Mouse (Mus musculus) limb, embryonic 10.5 days (tissue): ENCODE results near the gene Angel2. TPM values are rescaled to one million over a fixed set of nuclear protein-coding genes. Genes with fewer than 3 reads are reported as not detected.
"Not testable (repeated sequence)": the region's sequence is repeated elsewhere in the genome, so short reads cannot be mapped to it uniquely, and the experiment has no call there.

ENCODE experiments used
- DNase-seq: peaks from one replicate; pipeline ENCODE4 v3.0.0-alpha.2; 2017; ENCODE audit warnings: low spot score
- H3K27ac ChIP-seq: fragments of 300-500 bp; sonication (generic); 2 replicates; pipeline ENCODE4 v1.5.1; 2016; ENCODE audit warnings: mild to moderate bottlenecking
- H3K27me3 ChIP-seq: fragments of 300-500 bp; sonication (generic); 2 replicates; pipeline ENCODE4 v1.6.1; 2016; ENCODE audit warnings: low read depth, mild to moderate bottlenecking; ENCODE audit not compliant: poor library complexity, severe bottlenecking
- H3K36me3 ChIP-seq: fragments of 300-500 bp; sonication (generic); 2 replicates; pipeline ENCODE4 v1.6.1; 2016; ENCODE audit warnings: mild to moderate bottlenecking, moderate library complexity
- H3K4me1 ChIP-seq: fragments of 300-500 bp; sonication (generic); 2 replicates; pipeline ENCODE4 v1.6.1; 2016
- H3K4me3 ChIP-seq: fragments of 300-500 bp; sonication (generic); 2 replicates; pipeline ENCODE4 v1.5.1; 2016; ENCODE audit warnings: mild to moderate bottlenecking, moderate library complexity
- H3K9me3 ChIP-seq: fragments of 300-500 bp; sonication (generic); replicated peaks from 2 replicates; pipeline ENCODE4 v1.6.1; 2016; ENCODE audit warnings: mild to moderate bottlenecking
- WGBS: fragments of 180-500 bp; shearing (Covaris S2); methylation state at CpG from one replicate; pipeline ENCODE4 v1.1.7; 2016; 5-methylcytosine and 5-hydroxymethylcytosine counted together
- polyA plus RNA-seq: library from polyadenylated mRNA; unstranded; fragments of >200 nt; fragmentation: Nextera tagmentation; extraction: Ambion mirVana; gene quantifications from 2 replicates; pipeline ENCODE4 v1.2.1, GENCODE M21; 2016

The Angel2 gene
- polyA plus RNA-seq: 51.3 and 55.0 TPM in 2 replicates

- H3K4me1 ChIP-seq: peaks cover 13% of the 10 kb centered on the region
- H3K27me3 ChIP-seq, H3K36me3 ChIP-seq, DNase-seq, H3K9me3 ChIP-seq, H3K4me3 ChIP-seq, H3K27ac ChIP-seq: not testable (repeated sequence)
- 70% methylated on average over 3 of the region's 3 CpGs for WGBS
Measured at GRCm38 (mm10) chr1:190924812-190925211, at the start of gene Angel2. TSS of gene Angel2 (plus strand) at chr1:190925112.

- no peaks in the 10 kb centered on the region for H3K27me3 ChIP-seq
- DNase-seq: no peak
- H3K4me3 ChIP-seq: no peak overlapping the region
- H3K36me3 ChIP-seq: peaks cover 30% of the 10 kb centered on the region
- no peaks in the 10 kb centered on the region for H3K9me3 ChIP-seq
- no peaks in the 10 kb centered on the region for H3K4me1 ChIP-seq
- 95% methylated on average over 6 of the region's 6 CpGs for WGBS
- no peak overlapping the region for H3K27ac ChIP-seq
Measured at GRCm38 (mm10) chr1:190875751-190876150, 49.2 kb upstream of the Angel2 start.

- Histone ChIP-seq H3K27me3 (no peaks in the 10 kb centered on the region), H3K4me1 (no peaks in the 10 kb centered on the region), H3K9me3 (no peaks in the 10 kb centered on the region), H3K4me3 (no peak overlapping the region), H3K36me3 (peaks cover 22% of the 10 kb centered on the region), H3K27ac (no peak overlapping the region)
- no peak for DNase-seq
- WGBS: 85% methylated on average over 6 of the region's 6 CpGs
Measured at GRCm38 (mm10) chr1:190880638-190881037, 44.3 kb upstream of the Angel2 start.

- peak; percentile 54 for DNase-seq
- no peak overlapping the region for H3K27ac ChIP-seq
- H3K9me3 ChIP-seq: no peaks in the 10 kb centered on the region
- no peaks in the 10 kb centered on the region for H3K4me1 ChIP-seq
- no peak overlapping the region for H3K4me3 ChIP-seq
- no peaks in the 10 kb centered on the region for H3K27me3 ChIP-seq
- 1% methylated on average over 2 of the region's 2 CpGs for WGBS
- H3K36me3 ChIP-seq: peaks cover 22% of the 10 kb centered on the region
Measured at GRCm38 (mm10) chr1:190881422-190881821, 43.5 kb upstream of the Angel2 start.

GRCm38 (mm10) chr1:190886014-190886413 lies 38.9 kb upstream of the Angel2 start:
- H3K27ac ChIP-seq: no peak overlapping the region
- no peak for DNase-seq
- H3K4me3 ChIP-seq: no peak overlapping the region
- H3K9me3 ChIP-seq: no peaks in the 10 kb centered on the region
- WGBS: 89% methylated on average over 4 of the region's 4 CpGs
- no peaks in the 10 kb centered on the region for H3K27me3 ChIP-seq
- no peaks in the 10 kb centered on the region for H3K4me1 ChIP-seq
- H3K36me3 ChIP-seq: peaks cover 35% of the 10 kb centered on the region

- H3K36me3 ChIP-seq: peaks cover 42% of the 10 kb centered on the region
- WGBS: 92% methylated on average over 2 of the region's 2 CpGs
- no peak for DNase-seq
Measured at GRCm38 (mm10) chr1:190888031-190888430, 36.9 kb upstream of the Angel2 start.

GRCm38 (mm10) chr1:190888646-190889045 lies 36.3 kb upstream of the Angel2 start:
- Histone ChIP-seq H3K27ac (no peak overlapping the region), H3K36me3 (peaks cover 39% of the 10 kb centered on the region), H3K9me3 (no peaks in the 10 kb centered on the region), H3K4me3 (no peak overlapping the region), H3K27me3 (no peaks in the 10 kb centered on the region), H3K4me1 (no peaks in the 10 kb centered on the region)
- 88% methylated on average over 16 of the region's 16 CpGs for WGBS
- no peak for DNase-seq

More at GRCm38 (mm10) chr1:190888031-190888430, 36.9 kb upstream of the Angel2 start:
- H3K27me3 ChIP-seq: no peaks in the 10 kb centered on the region
- H3K27ac ChIP-seq: no peak overlapping the region
- H3K9me3 ChIP-seq: no peaks in the 10 kb centered on the region
- no peak overlapping the region for H3K4me3 ChIP-seq
- H3K4me1 ChIP-seq: no peaks in the 10 kb centered on the region

GRCm38 (mm10) chr1:190893559-190894167 lies 31.2 kb upstream of the Angel2 start:
- no peaks in the 10 kb centered on the region for H3K4me1 ChIP-seq
- H3K9me3 ChIP-seq: no peaks in the 10 kb centered on the region
- H3K36me3 ChIP-seq: peaks cover 40% of the 10 kb centered on the region
- no peaks in the 10 kb centered on the region for H3K27me3 ChIP-seq
- WGBS: 91% methylated on average over 6 of the region's 6 CpGs
- H3K27ac ChIP-seq: no peak overlapping the region
- H3K4me3 ChIP-seq: no peak overlapping the region
- DNase-seq: no peak

GRCm38 (mm10) chr1:190898186-190898585 lies 26.7 kb upstream of the Angel2 start:
- H3K9me3 ChIP-seq: no peaks in the 10 kb centered on the region
- DNase-seq: no peak
- no peaks in the 10 kb centered on the region for H3K4me1 ChIP-seq
- WGBS: 93% methylated on average over 3 of the region's 3 CpGs
- H3K36me3 ChIP-seq: peaks cover 37% of the 10 kb centered on the region
- no peak overlapping the region for H3K27ac ChIP-seq
- H3K4me3 ChIP-seq: no peak overlapping the region
- H3K27me3 ChIP-seq: no peaks in the 10 kb centered on the region

GRCm38 (mm10) chr1:190898899-190899575 lies 25.9 kb upstream of the Angel2 start:
- Histone ChIP-seq H3K9me3 (no peaks in the 10 kb centered on the region), H3K4me3 (no peak overlapping the region), H3K27me3 (no peaks in the 10 kb centered on the region), H3K27ac (no peak overlapping the region), H3K4me1 (no peaks in the 10 kb centered on the region), H3K36me3 (peaks cover 45% of the 10 kb centered on the region)
- WGBS: 77% methylated on average over 9 of the region's 9 CpGs
- DNase-seq: no peak

- no peak for DNase-seq
- H3K9me3 ChIP-seq: no peaks in the 10 kb centered on the region
- H3K36me3 ChIP-seq: peaks cover 48% of the 10 kb centered on the region
- H3K27me3 ChIP-seq: no peaks in the 10 kb centered on the region
- H3K4me3 ChIP-seq: no peak overlapping the region
- no peaks in the 10 kb centered on the region for H3K4me1 ChIP-seq
- no peak overlapping the region for H3K27ac ChIP-seq
- WGBS: 73% methylated on average over 2 of the region's 2 CpGs
Measured at GRCm38 (mm10) chr1:190901082-190901481, 23.8 kb upstream of the Angel2 start.

- no peaks in the 10 kb centered on the region for H3K27me3 ChIP-seq
- H3K4me3 ChIP-seq: no peak overlapping the region
- H3K9me3 ChIP-seq: no peaks in the 10 kb centered on the region
- H3K27ac ChIP-seq: no peak overlapping the region
- H3K36me3 ChIP-seq: peaks cover 23% of the 10 kb centered on the region
- no peaks in the 10 kb centered on the region for H3K4me1 ChIP-seq
- 95% methylated on average over 3 of the region's 3 CpGs for WGBS
- no peak for DNase-seq
Measured at GRCm38 (mm10) chr1:190904136-190904535, 20.8 kb upstream of the Angel2 start.

- no peaks in the 10 kb centered on the region for H3K9me3 ChIP-seq
- no peaks in the 10 kb centered on the region for H3K4me1 ChIP-seq
- no peaks in the 10 kb centered on the region for H3K27me3 ChIP-seq
- DNase-seq: no peak
- H3K36me3 ChIP-seq: peaks cover 21% of the 10 kb centered on the region
- no peak overlapping the region for H3K4me3 ChIP-seq
- H3K27ac ChIP-seq: no peak overlapping the region
- WGBS: 93% methylated on average over 16 of the region's 16 CpGs
Measured at GRCm38 (mm10) chr1:190904714-190905113, 20.2 kb upstream of the Angel2 start.
